Mouse (Mus musculus) left cerebral cortex, postnatal 10 days (tissue): ENCODE data around the gene Tacc2. TPM values are rescaled to one million over a fixed set of nuclear protein-coding genes. Genes with fewer than 3 reads are reported as not detected.
"Not testable (repeated sequence)": the region's sequence is repeated elsewhere in the genome, so short reads cannot be mapped to it uniquely, and the experiment has no call there.

Experiments
- DNase-seq, 2 experiments: peaks; one replicate each; pipeline ENCODE4 v3.0.0; 2021 to 2022; ENCODE audit warnings: low spot score in 2 of 2, mixed read lengths in 1 of 2; ENCODE audit errors: extremely low spot score in 1 of 2
- intact Hi-C: fragments of 180-260 bp; cut with DNase I; formaldehyde crosslinking; loops from one replicate; pipeline ENCODE4 v1.15.1; 2025
- total RNA-seq, 2 experiments: library from RNA; stranded (reverse); gene quantifications; 2 replicates each; pipeline ENCODE4 v1.2.3; 2021

Tacc2 gene
- total RNA-seq, 2 experiments from 2014 or later: 79.4 to 81.9 TPM

- DNase-seq, intact Hi-C loops: not testable (repeated sequence)
Observed at GRCm38 (mm10) chr7:130668013-130668412, 90.8 kb downstream of the Tacc2 start.

GRCm38 (mm10) chr7:130668729-130669281, 91.6 kb downstream of the Tacc2 start:
- intact Hi-C loops: no loop called here
- no peak for DNase-seq

- intact Hi-C loops: no loop called here
Observed at GRCm38 (mm10) chr7:130669370-130669881, 92.2 kb downstream of the Tacc2 start.

GRCm38 (mm10) chr7:130670358-130670757, 93.1 kb downstream of the Tacc2 start:
- DNase-seq: no peak
- intact Hi-C loops: loop anchor here (5.0 to 10.0 kb wide), 2 partner anchors 92 to 244 kb away; no protein-coding TSS in a partner anchor

More at GRCm38 (mm10) chr7:130669370-130669881, 92.2 kb downstream of the Tacc2 start:
- DNase-seq: peak in 1 of 2 experiments; percentile 48

- intact Hi-C loops: loop anchor here (5.0 to 10.0 kb wide), 2 partner anchors 91 to 244 kb away; no protein-coding TSS in a partner anchor
- DNase-seq: no peak
Observed at GRCm38 (mm10) chr7:130671301-130671700, 94.1 kb downstream of the Tacc2 start.

- DNase-seq: peak; percentile 28 to 55
- intact Hi-C loops: loop anchor here (5.0 to 10.0 kb wide), 2 partner anchors 89 to 241 kb away; no protein-coding TSS in a partner anchor
Observed at GRCm38 (mm10) chr7:130673169-130674033, 96.2 kb downstream of the Tacc2 start.

GRCm38 (mm10) chr7:130674526-130674925, 97.3 kb downstream of the Tacc2 start:
- no peak for DNase-seq
- intact Hi-C loops: loop anchor here (5.0 to 10.0 kb wide), 2 partner anchors 88 to 240 kb away; no protein-coding TSS in a partner anchor

GRCm38 (mm10) chr7:130676885-130677540, 99.8 kb downstream of the Tacc2 start:
- no peak for DNase-seq
- intact Hi-C loops: loop anchor here (10.0 kb wide), 1 partner anchor 238 kb away; no protein-coding TSS in a partner anchor

GRCm38 (mm10) chr7:130677541-130678274, 100.5 kb downstream of the Tacc2 start:
- DNase-seq: no peak
- intact Hi-C loops: loop anchor here (10.0 kb wide), 1 partner anchor 237 kb away; no protein-coding TSS in a partner anchor

- DNase-seq: no peak
- intact Hi-C loops: loop anchor here (10.0 kb wide), 1 partner anchor 236 kb away; no protein-coding TSS in a partner anchor
Observed at GRCm38 (mm10) chr7:130678414-130678813, 101.2 kb downstream of the Tacc2 start.

- intact Hi-C loops: no loop called here
- peak; percentile 63 to 78 for DNase-seq
Observed at GRCm38 (mm10) chr7:130681798-130682197, 104.6 kb downstream of the Tacc2 start.

- intact Hi-C loops: no loop called here
- DNase-seq: no peak
Observed at GRCm38 (mm10) chr7:130688601-130689000, 111.4 kb downstream of the Tacc2 start.

GRCm38 (mm10) chr7:130690869-130691268, 113.6 kb downstream of the Tacc2 start:
- intact Hi-C loops: loop anchor here (5.0 kb wide), 1 partner anchor 61 kb away; no protein-coding TSS in a partner anchor
- no peak for DNase-seq

- intact Hi-C loops: loop anchor here (5.0 kb wide), 1 partner anchor 60 kb away; no protein-coding TSS in a partner anchor
Observed at GRCm38 (mm10) chr7:130691931-130692330, 114.7 kb downstream of the Tacc2 start.

GRCm38 (mm10) chr7:130692392-130692942, 115.2 kb downstream of the Tacc2 start:
- intact Hi-C loops: loop anchor here (5.0 kb wide), 1 partner anchor 60 kb away; no protein-coding TSS in a partner anchor
- peak; percentile 71 to 88 for DNase-seq

More at GRCm38 (mm10) chr7:130691931-130692330, 114.7 kb downstream of the Tacc2 start:
- DNase-seq: no peak

- intact Hi-C loops: loop anchor here (5.0 kb wide), 1 partner anchor 59 kb away; no protein-coding TSS in a partner anchor
- DNase-seq: peak; percentile 43 to 73
Observed at GRCm38 (mm10) chr7:130692943-130693799, 115.9 kb downstream of the Tacc2 start.

GRCm38 (mm10) chr7:130693800-130694193, 116.6 kb downstream of the Tacc2 start:
- intact Hi-C loops: loop anchor here (5.0 kb wide), 1 partner anchor 59 kb away; no protein-coding TSS in a partner anchor
- peak in 1 of 2 experiments; percentile 32 for DNase-seq
